Mouse (Mus musculus): ENCODE measurements around the gene Snx4.

The Snx4 gene

GRCm38 (mm10) chr16:33343601-33344000, 92.4 kb downstream of the Snx4 start:
- DNase-seq (ENCODE audit: low spot score) = no peak

DNA sequence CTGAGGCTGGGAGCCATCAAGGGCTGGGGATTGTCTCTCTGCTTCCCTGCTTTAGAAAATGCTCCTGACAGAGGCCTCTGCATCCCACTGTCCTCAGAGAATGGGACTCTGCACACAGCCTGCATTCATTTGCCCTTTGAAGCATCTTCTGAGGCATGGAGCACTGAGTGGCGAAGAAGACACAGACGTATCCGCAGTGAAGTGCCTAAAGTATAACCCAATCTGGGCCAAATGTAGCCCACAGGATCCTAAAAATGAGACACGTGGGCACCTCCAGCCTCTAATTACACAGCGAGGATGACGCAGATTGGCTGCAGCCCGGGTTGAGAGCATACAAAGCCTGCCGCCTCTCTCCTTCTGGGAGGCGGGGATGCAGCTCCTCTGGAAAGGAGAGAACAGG, 93.1 kb downstream of the Snx4 start:
- DNase-seq (ENCODE audit: low spot score) = no peak

DNA sequence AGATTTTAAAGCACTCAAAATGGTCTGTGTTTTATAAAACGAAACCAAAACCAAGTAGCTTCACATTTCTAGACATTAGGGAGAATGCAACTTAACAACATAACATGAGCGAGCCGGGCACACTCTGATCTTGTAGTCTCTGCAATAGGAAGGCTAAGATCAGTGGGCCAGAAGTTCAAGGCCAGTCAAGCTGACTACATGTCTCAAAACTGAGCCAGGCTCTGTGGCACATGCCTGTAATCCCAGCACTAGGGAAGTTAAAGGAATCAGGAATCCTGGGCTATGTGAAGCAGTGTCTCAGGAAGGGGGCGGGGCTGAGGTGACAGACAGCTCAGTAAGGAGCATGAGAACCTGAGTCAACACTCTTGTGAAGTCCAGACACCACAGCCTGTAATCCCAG, 93.6 kb downstream of the Snx4 start:
- no peak for DNase-seq (ENCODE audit: low spot score)

GRCm38 (mm10) chr16:33346376-33346775, 95.1 kb downstream of the Snx4 start:
- no peak for DNase-seq (ENCODE audit: low spot score)

DNA sequence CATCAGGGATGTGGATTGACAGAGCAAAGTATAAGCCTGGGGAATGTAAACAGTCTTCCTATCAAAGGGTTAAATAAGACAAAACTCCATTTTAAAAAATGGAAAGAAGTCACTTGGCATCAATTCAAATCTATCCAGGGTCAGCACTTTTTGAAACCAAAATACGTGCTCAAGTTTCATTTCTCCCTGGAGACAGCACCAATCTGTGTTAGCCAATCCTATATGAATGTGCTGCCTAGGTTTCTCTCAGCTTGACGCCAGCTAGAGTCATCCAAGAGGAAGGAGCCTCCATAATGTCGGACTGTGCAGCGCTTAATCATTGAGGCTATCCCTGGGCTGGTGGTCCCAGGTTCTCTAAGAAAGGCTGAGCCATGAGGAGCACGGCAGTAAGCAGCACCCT, 95.9 kb downstream of the Snx4 start:
- no peak for DNase-seq (ENCODE audit: low spot score)
